Mouse (Mus musculus): Measurements from ENCODE around the gene Tbcel. TPM values are rescaled to one million over a fixed set of nuclear protein-coding genes. Genes with fewer than 3 reads are reported as not detected.
A peak's percentile ranks its signal among the peaks of the same experiment; 100 is the strongest.

Tbcel gene
- total RNA-seq, 2 experiments from 2014 or later, result 30.1 to 31.6 TPM

- intact Hi-C loops (cut with DNase I), result no loop called here
- no peak for DNase-seq
These were observed 53.2 kb downstream of the Tbcel start for GRCm38 (mm10) chr9:42454364-42454763.

- no peak for DNase-seq
- intact Hi-C loops (cut with DNase I), result no loop called here
These were observed 58.6 kb downstream of the Tbcel start for GRCm38 (mm10) chr9:42449043-42449442.

DNA sequence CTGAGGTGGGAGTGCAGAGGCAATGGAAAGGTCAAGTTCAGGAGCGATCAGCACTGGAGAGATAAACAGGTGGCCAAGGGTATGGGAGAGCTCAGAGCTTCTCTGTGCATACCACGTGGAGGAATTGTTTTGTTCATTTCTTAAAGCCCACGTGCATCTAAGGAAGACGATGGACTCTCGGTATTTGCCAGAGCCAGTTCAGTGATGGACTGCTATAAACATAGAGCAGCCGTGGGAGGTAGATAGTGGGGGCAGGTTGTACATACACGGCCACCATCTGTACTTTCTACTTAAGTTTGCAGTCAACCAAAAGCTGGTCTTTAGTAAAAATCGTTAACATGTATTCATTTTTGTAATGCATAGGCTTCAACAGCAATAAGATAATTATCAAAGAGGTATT, 65.5 kb downstream of the Tbcel start:
- intact Hi-C loops (cut with DNase I), result no loop called here

GRCm38 (mm10) chr9:42441234-42441633, 66.4 kb downstream of the Tbcel start:
- intact Hi-C loops (cut with DNase I), result no loop called here
- no peak for DNase-seq

More for the DNA sequence above, 65.5 kb downstream of the Tbcel start:
- DNase-seq, result no peak

DNA sequence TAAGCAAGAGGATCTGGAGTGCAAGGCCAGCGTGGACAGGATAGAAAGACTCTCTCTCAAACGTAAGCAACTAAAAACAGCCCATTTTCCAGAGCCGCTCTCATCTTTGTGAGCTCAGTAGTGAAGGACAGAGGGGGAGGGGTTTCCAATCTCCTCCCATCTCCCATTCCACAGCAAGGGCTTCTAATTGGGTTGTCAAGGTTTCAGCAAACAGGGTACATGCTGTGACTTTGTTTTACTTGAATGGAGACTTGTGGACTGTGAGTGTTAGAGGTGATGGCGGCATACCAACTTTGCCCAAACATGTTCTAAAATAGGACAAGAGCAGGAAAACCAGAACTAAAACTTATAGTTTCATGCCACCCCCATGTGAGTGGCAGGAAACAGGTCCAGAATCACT, 68.2 kb downstream of the Tbcel start:
- DNase-seq, result peak; percentile 4
- intact Hi-C loops (cut with DNase I), result no loop called here

DNA sequence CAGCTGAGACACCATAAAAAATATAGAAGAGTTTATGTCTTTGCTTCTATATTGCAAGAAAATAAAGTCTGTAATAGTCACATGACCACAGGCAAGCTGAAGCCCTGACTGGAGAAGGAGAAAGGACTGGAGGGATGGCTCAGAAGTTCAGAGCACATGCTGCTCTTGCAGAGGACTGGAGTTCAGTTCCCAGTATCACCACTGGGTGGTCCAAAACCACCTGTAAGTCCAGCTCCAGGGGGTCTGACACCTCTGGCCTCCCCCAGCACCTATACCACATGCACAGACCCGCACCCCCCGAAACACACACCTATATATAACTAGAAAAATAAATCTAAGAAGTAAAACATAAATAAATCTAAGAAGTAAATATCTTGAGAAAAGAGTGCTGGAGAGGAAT, 75.5 kb downstream of the Tbcel start:
- no peak for DNase-seq
- intact Hi-C loops (cut with DNase I), result no loop called here

DNA sequence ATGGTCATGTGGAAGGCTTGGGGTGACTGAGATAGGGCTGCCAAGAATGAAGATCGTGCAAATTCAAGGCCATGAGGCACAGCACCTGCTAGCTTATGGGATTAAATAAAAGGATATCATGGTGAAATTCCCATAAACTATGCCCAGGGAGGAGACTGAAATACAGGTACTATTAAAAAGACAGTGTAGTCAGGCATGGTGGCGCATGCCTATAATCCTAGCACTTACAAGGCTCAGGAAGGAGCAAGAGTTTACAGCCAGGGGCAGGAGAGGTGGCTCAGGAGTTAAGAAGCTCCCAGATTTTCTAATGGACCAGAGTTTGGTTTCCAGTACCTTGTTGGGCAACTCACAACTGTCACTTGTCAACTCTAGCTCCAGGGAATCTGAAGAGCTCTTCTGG, 76.0 kb downstream of the Tbcel start:
- intact Hi-C loops (cut with DNase I), result no loop called here

DNA sequence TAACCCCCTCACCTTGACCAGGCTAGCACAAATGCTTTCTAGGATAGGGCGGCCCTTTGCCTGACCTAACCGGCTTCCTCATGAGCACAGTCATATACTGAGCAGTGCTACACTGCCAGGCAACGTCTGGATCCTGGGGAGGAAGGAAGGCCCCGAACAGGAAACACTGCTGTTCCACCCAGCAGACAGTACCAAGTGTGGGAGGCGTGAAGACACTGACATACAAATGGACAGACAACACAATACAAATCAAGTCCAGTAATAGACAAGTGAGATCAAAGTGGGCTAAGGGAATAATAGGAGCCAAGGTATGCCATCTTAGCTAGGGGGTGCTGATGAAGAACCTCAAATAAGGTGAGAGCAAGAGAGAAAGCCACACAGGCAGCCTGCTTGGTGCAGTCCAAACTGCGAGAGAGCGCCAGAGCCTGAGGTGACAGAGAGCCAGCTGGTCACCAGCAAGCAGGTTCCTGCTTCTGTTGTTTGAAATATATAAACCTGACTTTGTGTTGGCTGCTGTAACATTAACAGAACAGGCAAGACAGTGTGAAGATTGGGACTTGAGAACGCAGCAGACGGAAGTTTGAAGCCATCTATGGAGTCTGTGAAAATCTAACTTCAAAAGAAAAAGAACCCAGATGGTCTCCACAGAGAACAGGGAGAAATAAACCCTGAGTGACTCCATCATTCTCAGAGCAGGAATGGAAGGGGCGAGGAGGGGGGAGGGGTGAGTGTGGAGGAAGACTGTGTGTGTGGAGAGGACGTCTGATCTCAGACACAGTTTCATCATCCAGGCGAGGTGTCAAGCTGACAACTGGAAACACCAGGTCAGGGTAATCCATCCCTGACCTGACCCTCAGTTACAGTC, 79.3 kb downstream of the Tbcel start:
- intact Hi-C loops (cut with DNase I), result no loop called here
- peak; percentile 41 for DNase-seq

More for the DNA sequence above, 76.0 kb downstream of the Tbcel start:
- no peak for DNase-seq

DNA sequence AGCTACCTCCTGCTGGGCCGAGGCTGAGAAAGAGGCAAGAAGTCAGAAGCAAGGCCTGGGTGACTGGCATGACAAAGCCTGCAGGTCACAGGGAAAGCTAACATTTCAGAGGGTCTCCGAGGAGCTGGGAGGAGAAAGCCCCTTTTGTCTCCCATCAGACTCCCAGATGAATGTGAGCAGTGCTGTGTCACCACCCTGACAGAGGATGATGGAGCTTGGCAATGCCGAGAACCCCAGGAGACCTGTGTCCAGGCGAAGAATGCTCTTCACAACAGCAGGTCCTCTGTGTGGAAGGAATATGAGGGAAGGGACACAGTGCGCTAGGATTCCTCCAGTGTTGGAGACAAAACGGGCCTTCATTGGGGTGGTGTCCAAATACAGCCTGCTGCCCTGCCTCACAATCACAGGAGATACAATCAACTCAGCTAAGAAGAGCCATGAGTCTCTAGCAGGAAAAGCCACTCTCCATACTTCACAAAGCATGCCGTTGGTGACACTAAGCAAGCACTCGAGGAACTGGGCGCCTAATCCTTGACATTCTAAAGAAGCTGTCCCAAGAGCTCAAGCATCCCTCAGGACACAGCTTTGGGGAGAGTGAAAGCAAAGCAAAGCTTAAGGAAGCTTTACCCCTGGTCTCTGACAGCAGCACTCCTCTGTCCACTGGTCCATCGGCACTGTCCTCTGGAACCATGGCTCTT, 80.8 kb downstream of the Tbcel start:
- peak; percentile 44 for DNase-seq
- intact Hi-C loops (cut with DNase I), result no loop called here

GRCm38 (mm10) chr9:42423649-42424048, 84.0 kb downstream of the Tbcel start:
- intact Hi-C loops (cut with DNase I), result no loop called here

DNA sequence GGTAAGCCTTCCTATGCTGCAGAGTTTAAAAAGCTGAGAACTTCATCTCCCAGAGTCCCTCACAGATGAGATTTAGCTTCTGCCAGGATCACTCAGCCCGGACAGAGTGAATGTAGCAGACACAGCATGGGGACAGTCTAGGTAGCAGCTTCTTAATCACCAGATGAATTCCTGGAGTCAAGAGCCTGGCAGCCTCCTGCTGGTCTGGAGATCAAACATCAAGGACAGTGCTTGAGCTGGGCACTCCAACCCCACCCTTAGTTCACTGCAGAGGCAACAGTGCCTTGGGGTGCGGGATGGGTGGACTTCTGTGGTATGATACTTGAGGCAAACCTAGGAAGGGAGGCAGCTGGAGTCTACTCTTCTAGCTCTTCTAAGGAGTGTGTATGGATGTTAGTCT, 87.9 kb downstream of the Tbcel start:
- intact Hi-C loops (cut with DNase I), result no loop called here
- DNase-seq, result no peak

More at GRCm38 (mm10) chr9:42423649-42424048, 84.0 kb downstream of the Tbcel start:
- DNase-seq, result no peak

GRCm38 (mm10) chr9:42418786-42419185, 88.8 kb downstream of the Tbcel start:
- no peak for DNase-seq
- intact Hi-C loops (cut with DNase I), result no loop called here

DNA sequence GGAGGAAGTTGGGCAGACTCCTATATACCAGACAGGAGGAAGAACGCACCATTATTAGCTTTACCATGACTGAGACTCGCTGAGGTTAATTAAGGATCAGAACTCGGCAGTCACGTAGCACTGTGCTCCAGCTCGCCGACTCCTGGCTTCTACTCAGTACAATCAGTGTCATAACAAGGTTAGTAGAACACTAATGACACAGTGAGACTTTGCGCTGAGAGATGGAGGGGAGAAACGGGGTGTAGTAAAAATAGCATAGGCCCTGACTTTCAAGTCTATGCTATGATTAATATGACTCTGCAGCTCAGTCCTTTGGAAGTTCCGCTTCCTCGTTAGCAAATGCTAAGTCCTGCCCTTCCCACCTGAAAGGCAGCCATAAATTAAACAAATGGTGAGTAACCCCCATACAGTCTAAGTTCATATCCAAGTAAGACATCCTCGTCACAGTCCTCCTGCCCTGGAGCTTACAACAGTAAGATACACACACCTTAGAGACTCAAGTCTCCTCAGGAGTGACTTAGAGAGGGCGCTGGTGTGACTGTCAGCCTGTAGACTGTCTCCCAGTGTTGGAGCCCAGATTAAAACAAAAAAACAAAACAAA, 90.2 kb downstream of the Tbcel start:
- DNase-seq, result no peak
- intact Hi-C loops (cut with DNase I), result no loop called here

GRCm38 (mm10) chr9:42415184-42415583, 92.4 kb downstream of the Tbcel start:
- intact Hi-C loops (cut with DNase I), result no loop called here
- no peak for DNase-seq

GRCm38 (mm10) chr9:42413345-42413744, 94.3 kb downstream of the Tbcel start:
- no peak for DNase-seq
- intact Hi-C loops (cut with DNase I), result no loop called here

GRCm38 (mm10) chr9:42411296-42411695, 96.3 kb downstream of the Tbcel start:
- DNase-seq, result no peak
- intact Hi-C loops (cut with DNase I), result no loop called here

DNA sequence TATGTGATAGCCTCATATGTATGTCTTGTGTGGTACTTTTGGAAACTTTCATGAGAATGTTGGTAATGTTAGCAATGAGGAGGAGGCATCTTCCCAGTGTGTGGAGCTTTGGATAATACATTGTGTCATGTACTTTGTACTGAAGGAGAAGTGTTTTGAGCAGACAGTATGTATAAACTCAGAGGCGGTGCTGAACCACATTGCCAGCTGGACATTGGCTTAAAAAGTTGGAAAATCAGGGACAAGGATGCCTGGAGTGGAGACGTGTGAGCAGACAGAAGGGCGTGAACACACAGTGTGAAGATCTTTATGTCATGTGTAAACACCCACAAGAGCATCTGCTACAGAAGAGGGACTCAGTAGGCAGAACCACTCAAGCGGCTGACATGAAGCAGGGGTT, 101.9 kb downstream of the Tbcel start:
- intact Hi-C loops (cut with DNase I), result no loop called here
- DNase-seq, result no peak

GRCm38 (mm10) chr9:42401486-42401885, 106.1 kb downstream of the Tbcel start:
- intact Hi-C loops (cut with DNase I), result no loop called here
- peak; percentile 42 for DNase-seq

DNA sequence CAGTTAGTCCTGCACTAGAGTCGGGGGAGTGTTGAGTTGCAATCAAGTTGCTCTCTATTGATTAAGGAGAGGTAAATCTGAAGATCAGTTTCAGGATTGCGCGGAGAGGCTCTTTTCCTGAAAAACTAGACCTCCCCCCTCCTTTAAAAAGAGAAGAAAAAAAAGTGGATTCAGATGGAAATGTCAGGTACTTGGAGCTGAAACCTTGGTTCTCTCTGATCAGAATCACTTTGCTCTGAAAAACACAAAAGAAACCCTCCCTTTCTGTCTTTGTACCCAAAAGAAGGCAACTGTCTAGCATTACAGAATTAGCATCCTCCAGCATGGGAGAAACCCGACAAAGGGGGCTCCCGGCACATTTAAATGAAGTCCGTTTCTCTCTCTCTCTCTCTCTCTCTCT, 107.8 kb downstream of the Tbcel start, which contains the start of gene Tecta:
Gene Tecta (minus strand): TSS at position 101 of the 400 bp plus-strand sequence.
- intact Hi-C loops (cut with DNase I), result no loop called here
- no peak for DNase-seq

GRCm38 (mm10) chr9:42396141-42396540, 111.5 kb downstream of the Tbcel start:
- intact Hi-C loops (cut with DNase I), result no loop called here
- DNase-seq, result no peak

GRCm38 (mm10) chr9:42394903-42395302, 112.7 kb downstream of the Tbcel start:
- no peak for DNase-seq
- intact Hi-C loops (cut with DNase I), result loop anchor here (5.0 kb wide), 1 partner anchor 547 kb away; the partner anchor contains the start of gene Grik4

Data from left cerebral cortex, postnatal 4 days (tissue).